Mouse (Mus musculus) forebrain, embryonic 10.5 days (tissue): ENCODE data around the gene Mplkip. TPM values are rescaled to one million over a fixed set of nuclear protein-coding genes. Genes with fewer than 3 reads are reported as not detected.
A peak's percentile ranks its signal among the peaks of the same experiment; 100 is the strongest.

Experiments
- DNase-seq: peaks from one replicate; pipeline ENCODE4 v3.0.0-alpha.2; 2017; ENCODE audit warnings: low spot score; ENCODE audit errors: extremely low spot score
- H3K27ac ChIP-seq: fragments of 300-500 bp; sonication (generic); 2 replicates; pipeline ENCODE4 v1.5.1; 2016; ENCODE audit warnings: mild to moderate bottlenecking
- H3K27me3 ChIP-seq: fragments of 300-500 bp; sonication (generic); 2 replicates; pipeline ENCODE4 v1.6.1; 2016; ENCODE audit warnings: mild to moderate bottlenecking; ENCODE audit not compliant: poor library complexity, severe bottlenecking
- H3K36me3 ChIP-seq: fragments of 300-500 bp; sonication (generic); replicated peaks from 2 replicates; pipeline ENCODE4 v1.6.1; 2016; ENCODE audit warnings: mild to moderate bottlenecking, moderate library complexity
- H3K4me1 ChIP-seq: fragments of 300-500 bp; sonication (generic); 2 replicates; pipeline ENCODE4 v1.6.1; 2016
- H3K4me3 ChIP-seq: fragments of 300-500 bp; sonication (generic); 2 replicates; pipeline ENCODE4 v1.5.1; 2016; ENCODE audit warnings: mild to moderate bottlenecking, moderate library complexity
- H3K9me3 ChIP-seq: fragments of 300-500 bp; sonication (generic); 2 replicates; pipeline ENCODE4 v1.6.1; 2016; ENCODE audit warnings: mild to moderate bottlenecking, moderate library complexity
- WGBS: fragments of 180-500 bp; shearing (Covaris S2); methylation state at CpG from one replicate; pipeline ENCODE4 v1.1.7; 2016; 5-methylcytosine and 5-hydroxymethylcytosine counted together
- polyA plus RNA-seq: library from polyadenylated mRNA; unstranded; fragments of >200 nt; fragmentation: Nextera tagmentation; extraction: Ambion mirVana; gene quantifications from 2 replicates; pipeline ENCODE4 v1.2.1, GENCODE M21; 2016

Mplkip gene
- 45.9 and 46.4 TPM in 2 replicates for polyA plus RNA-seq

- Histone ChIP-seq H3K4me3 (peak within 1 kb of the TSS; percentile 79), H3K4me1 (peaks cover 15% of the 10 kb centered on the region), H3K27ac (peak within 1 kb of the TSS; percentile 92), H3K36me3 (peaks cover 7% of the 10 kb centered on the region), H3K9me3 (no peaks in the 10 kb centered on the region), H3K27me3 (no peaks in the 10 kb centered on the region)
- peak; percentile 100 for DNase-seq
- under 1% methylated on average over 66 of the region's 66 CpGs for WGBS
These were observed at the start of gene Mplkip, which contains the start of gene Sugct for GRCm38 (mm10) chr13:17694911-17695699. Gene Mplkip, plus strand, starts transcription at chr13:17695192. Gene Sugct, minus strand, starts transcription at chr13:17695553.

DNA sequence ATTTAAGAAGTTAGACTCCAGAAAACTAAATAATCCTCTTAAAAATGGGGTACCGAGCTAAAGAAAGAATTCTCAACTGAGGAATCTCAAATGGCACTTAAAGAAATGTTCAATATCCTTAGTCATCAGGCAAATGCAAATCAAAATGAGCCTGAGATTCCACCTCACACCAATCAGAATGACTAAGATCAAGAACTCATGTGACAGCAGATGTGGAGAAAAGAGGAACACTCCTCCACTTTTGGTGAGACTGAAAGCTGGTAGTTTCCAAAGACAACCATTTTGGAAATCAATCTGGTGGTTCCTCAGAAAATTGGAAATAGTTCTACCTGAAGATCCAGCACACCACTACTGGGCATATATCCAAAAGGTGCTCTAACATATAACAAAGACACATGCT, 27.6 kb upstream of the Mplkip start:
- Histone ChIP-seq H3K27ac (no peak overlapping the region), H3K9me3 (no peaks in the 10 kb centered on the region), H3K27me3 (no peaks in the 10 kb centered on the region), H3K4me1 (no peaks in the 10 kb centered on the region), H3K36me3 (no peaks in the 10 kb centered on the region), H3K4me3 (no peak overlapping the region)
- no peak for DNase-seq
- 86% methylated on average over 1 of the region's 1 CpGs for WGBS

DNA sequence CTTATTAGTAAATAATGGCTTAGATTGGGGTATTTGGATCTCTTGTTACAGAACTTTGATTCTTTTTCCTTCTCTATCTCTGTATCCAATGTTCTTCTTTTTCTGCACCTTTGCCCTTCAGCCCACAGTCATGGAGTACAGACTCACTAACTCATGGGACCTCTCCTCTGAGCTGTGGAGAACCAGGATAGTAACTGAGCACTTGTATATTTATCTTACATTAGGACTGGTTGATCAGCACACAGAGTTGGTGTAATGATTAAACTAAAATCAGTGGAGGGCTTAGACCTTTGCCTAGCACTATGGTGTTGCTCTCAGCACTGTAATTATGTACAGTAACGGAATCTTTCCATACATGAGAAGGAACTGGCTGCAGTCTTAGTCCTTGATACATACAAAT, 23.9 kb upstream of the Mplkip start:
- 80% methylated on average over 1 of the region's 1 CpGs for WGBS
- DNase-seq: no peak
- H3K9me3 ChIP-seq: no peaks in the 10 kb centered on the region
- H3K27me3 ChIP-seq: no peaks in the 10 kb centered on the region
- no peaks in the 10 kb centered on the region for H3K36me3 ChIP-seq
- no peak overlapping the region for H3K4me3 ChIP-seq
- H3K4me1 ChIP-seq: no peaks in the 10 kb centered on the region
- no peak overlapping the region for H3K27ac ChIP-seq

DNA sequence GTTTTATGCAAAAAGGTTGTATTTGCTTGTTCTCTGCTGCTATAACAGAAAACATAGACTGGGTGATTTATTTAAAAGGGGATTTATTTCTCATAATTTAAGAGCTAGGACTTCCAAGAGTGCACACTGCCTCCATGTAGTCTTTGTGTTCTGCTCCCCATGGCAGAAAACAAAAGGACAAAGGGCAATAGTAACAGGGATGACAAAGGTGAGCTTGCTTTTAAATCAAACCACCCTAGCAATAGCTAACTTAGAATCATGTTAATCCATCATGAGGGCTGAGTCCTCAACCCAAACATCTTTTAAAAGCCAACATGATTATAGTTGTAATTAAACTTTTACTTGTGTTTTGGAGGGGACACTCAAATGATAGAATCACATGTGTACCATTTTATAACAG, 5.5 kb upstream of the Mplkip start:
- Histone ChIP-seq H3K27ac (no peak overlapping the region), H3K4me1 (peaks cover 6% of the 10 kb centered on the region; the same call in 1 of the 2 replicates), H3K27me3 (no peaks in the 10 kb centered on the region), H3K4me3 (no peak overlapping the region), H3K36me3 (no peaks in the 10 kb centered on the region), H3K9me3 (no peaks in the 10 kb centered on the region)
- no peak for DNase-seq

DNA sequence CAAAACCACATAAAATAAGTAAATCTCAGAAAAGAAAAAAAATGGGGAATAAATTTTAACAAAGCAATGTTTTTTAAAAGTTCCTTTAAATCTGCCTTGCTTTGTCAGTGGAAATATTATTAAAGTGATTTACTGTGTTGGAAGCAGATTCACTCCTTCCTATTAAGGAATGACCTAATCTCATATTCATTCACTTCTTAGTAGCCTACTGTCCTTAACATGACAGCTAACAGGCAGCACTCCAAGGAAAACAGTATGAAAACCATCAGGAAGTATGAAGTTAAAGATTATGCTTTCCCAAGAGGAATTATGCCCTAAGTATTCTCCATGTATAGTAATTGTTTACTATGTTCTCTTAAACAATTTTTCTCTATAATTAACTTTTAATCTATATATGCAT, 4.3 kb upstream of the Mplkip start:
- H3K27ac ChIP-seq: no peak overlapping the region
- peaks cover 6% of the 10 kb centered on the region; the same call in 1 of the 2 replicates for H3K4me1 ChIP-seq
- H3K9me3 ChIP-seq: no peaks in the 10 kb centered on the region
- no peaks in the 10 kb centered on the region for H3K36me3 ChIP-seq
- no peaks in the 10 kb centered on the region for H3K27me3 ChIP-seq
- no peak overlapping the region for H3K4me3 ChIP-seq
- no peak for DNase-seq

DNA sequence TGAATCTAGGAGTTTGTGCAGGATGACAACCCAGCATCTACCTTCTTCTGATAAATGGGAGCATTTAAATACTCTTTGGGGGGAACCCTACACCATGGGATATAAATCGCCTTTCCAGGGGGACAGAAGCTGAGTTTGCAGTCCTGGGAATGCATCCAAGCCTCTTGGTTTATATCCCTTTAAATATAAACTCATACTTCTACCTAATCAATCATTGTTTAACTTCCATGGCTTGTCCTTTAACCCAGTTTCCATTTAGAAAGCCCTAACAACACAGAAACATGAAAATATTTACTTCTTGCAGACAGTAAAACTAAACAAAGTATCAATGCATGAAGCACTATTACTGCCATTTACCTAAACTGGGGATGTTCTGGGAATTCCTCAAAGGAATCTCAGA, 3.6 kb upstream of the Mplkip start:
- H3K9me3 ChIP-seq: no peaks in the 10 kb centered on the region
- no peak overlapping the region for H3K4me3 ChIP-seq
- peaks cover 12% of the 10 kb centered on the region for H3K4me1 ChIP-seq
- no peaks in the 10 kb centered on the region for H3K27me3 ChIP-seq
- H3K36me3 ChIP-seq: no peaks in the 10 kb centered on the region
- no peak overlapping the region for H3K27ac ChIP-seq
- WGBS: 86% methylated on average over 1 of the region's 1 CpGs
- DNase-seq: no peak

- H3K27me3 ChIP-seq: no peaks in the 10 kb centered on the region
- WGBS: 75% methylated on average over 5 of the region's 5 CpGs
- no peak overlapping the region for H3K27ac ChIP-seq
- no peak for DNase-seq
- H3K36me3 ChIP-seq: peaks cover 7% of the 10 kb centered on the region
- peaks cover 15% of the 10 kb centered on the region for H3K4me1 ChIP-seq
- H3K4me3 ChIP-seq: peak overlapping the region; percentile 79
- H3K9me3 ChIP-seq: no peaks in the 10 kb centered on the region
These were observed 1.2 kb upstream of the Mplkip start for GRCm38 (mm10) chr13:17693816-17694215.

DNA sequence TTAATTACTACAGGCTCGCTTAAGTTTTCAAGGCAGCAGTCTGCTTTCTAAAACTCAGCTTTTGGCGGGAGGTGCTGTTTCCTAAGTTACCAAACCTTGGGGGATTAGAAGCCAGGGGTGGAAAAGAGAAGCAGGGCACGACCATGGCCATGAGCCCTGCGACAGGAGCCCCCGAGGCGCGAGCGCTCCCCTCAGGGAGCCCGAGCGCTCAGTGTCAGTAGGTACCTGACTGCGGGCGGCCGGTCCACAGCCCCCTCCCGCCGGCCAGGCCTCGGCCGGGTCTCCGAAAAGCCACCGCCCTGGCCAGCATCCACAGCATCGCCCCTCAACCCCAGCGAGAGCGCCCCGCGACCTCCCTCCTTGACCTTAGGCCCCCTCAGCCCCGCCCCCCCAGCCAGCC, 578 bp upstream of the Mplkip start:
- H3K4me1 ChIP-seq: peaks cover 15% of the 10 kb centered on the region
- no peak for DNase-seq
- WGBS: under 1% methylated on average over 24 of the region's 25 CpGs
- H3K4me3 ChIP-seq: peak overlapping the region; percentile 79
- peak overlapping the region; percentile 92 for H3K27ac ChIP-seq
- H3K36me3 ChIP-seq: peaks cover 7% of the 10 kb centered on the region
- H3K27me3 ChIP-seq: no peaks in the 10 kb centered on the region
- no peaks in the 10 kb centered on the region for H3K9me3 ChIP-seq

DNA sequence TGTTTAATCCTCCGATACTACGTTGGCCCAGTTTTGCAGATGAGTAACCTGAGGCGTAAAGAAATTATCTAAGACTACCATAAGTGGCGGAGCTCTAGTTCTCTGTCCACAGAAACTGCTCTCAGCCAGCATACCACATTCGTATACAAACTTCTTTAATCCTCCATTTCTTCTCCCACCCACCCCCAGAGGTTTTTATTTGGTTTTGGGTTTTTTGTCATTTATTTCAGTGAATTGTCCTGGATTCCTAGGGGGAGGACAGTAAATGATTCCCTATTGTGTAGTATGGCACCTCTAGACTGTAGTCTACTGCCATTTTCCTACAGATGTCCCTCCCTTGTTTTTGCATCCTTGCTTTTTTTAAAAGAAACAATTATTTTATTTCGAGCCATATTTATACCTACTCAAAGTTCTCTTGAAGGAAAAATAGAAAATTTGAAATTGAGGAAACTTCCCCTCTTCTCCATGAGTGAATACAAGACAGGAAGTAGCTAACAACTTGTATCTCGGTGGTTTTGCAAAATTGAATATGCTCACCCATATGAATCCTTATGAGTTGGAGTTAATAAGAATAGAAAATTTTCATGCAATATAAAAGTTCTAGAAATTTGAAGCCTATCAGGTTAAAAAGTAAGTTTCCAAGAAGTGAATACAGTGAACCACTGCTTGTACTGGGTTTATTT, 1.0 kb downstream of the Mplkip start:
- Histone ChIP-seq H3K4me1 (peaks cover 15% of the 10 kb centered on the region), H3K27ac (peak overlapping the region; percentile 92), H3K36me3 (peaks cover 7% of the 10 kb centered on the region), H3K9me3 (no peaks in the 10 kb centered on the region), H3K4me3 (peak overlapping the region; percentile 79), H3K27me3 (no peaks in the 10 kb centered on the region)
- DNase-seq: no peak
- 18% methylated on average over 7 of the region's 7 CpGs for WGBS

- no peaks in the 10 kb centered on the region for H3K27me3 ChIP-seq
- H3K4me1 ChIP-seq: peaks cover 9% of the 10 kb centered on the region
- 84% methylated on average over 3 of the region's 3 CpGs for WGBS
- no peaks in the 10 kb centered on the region for H3K9me3 ChIP-seq
- H3K4me3 ChIP-seq: no peak overlapping the region
- H3K27ac ChIP-seq: no peak overlapping the region
- DNase-seq: no peak
- peaks cover 16% of the 10 kb centered on the region for H3K36me3 ChIP-seq
These were observed 5.2 kb downstream of the Mplkip start for GRCm38 (mm10) chr13:17700090-17700715.

GRCm38 (mm10) chr13:17701322-17701721, 6.3 kb downstream of the Mplkip start:
- H3K36me3 ChIP-seq: peaks cover 16% of the 10 kb centered on the region
- no peak for DNase-seq
- no peaks in the 10 kb centered on the region for H3K27me3 ChIP-seq
- no peaks in the 10 kb centered on the region for H3K9me3 ChIP-seq
- no peak overlapping the region for H3K4me3 ChIP-seq
- H3K27ac ChIP-seq: no peak overlapping the region
- H3K4me1 ChIP-seq: peaks cover 4% of the 10 kb centered on the region

- Histone ChIP-seq H3K36me3 (peaks cover 16% of the 10 kb centered on the region), H3K4me3 (no peak overlapping the region), H3K27me3 (no peaks in the 10 kb centered on the region), H3K4me1 (no peaks in the 10 kb centered on the region), H3K27ac (no peak overlapping the region), H3K9me3 (no peaks in the 10 kb centered on the region)
- no peak for DNase-seq
These were observed 7.3 kb downstream of the Mplkip start for GRCm38 (mm10) chr13:17702311-17702710.
